Mouse (Mus musculus) CH12.LX (cell line): ENCODE results near the gene Rex2.
"Not testable (repeated sequence)": the region's sequence is repeated elsewhere in the genome, so short reads cannot be mapped to it uniquely, and the experiment has no call there.

ENCODE experiments used
- BHLHE40 ChIP-seq: IDR thresholded peaks from 2 replicates; pipeline ENCODE4 v1.6.1; 2011; ENCODE audit warnings: mild to moderate bottlenecking, low read depth, low read length, improper control_type of control experiment
- CHD1 ChIP-seq: IDR thresholded peaks from 2 replicates; pipeline ENCODE4 v1.6.1; 2012; ENCODE audit warnings: low read depth, low read length, improper control_type of control experiment, inconsistent platforms
- CTCF ChIP-seq, 2 experiments: IDR thresholded peaks in 1 of 2; conservative IDR thresholded peaks in 1 of 2; 2 replicates each; pipeline ENCODE4 v1.5.1; 2011 to 2012; ENCODE audit warnings: low read depth in 2 of 2, low read length in 2 of 2, improper control_type of control experiment in 1 of 2, inconsistent platforms in 1 of 2, mild to moderate bottlenecking in 1 of 2, moderate library complexity in 1 of 2
- ELF1 ChIP-seq: IDR thresholded peaks from 2 replicates; pipeline ENCODE4 v1.6.1; 2014; ENCODE audit warnings: low read depth, mild to moderate bottlenecking, inconsistent platforms, low read length, improper control_type of control experiment
- KAT2A ChIP-seq: IDR thresholded peaks from 2 replicates; pipeline ENCODE4 v1.6.1; 2012; ENCODE audit warnings: low read length, improper control_type of control experiment, inconsistent platforms; ENCODE audit not compliant: insufficient replicate concordance
- MAX ChIP-seq: IDR thresholded peaks from 2 replicates; pipeline ENCODE4 v1.6.1; 2011; ENCODE audit warnings: low read length, improper control_type of control experiment
- PAX5 ChIP-seq: IDR thresholded peaks from 2 replicates; pipeline ENCODE4 v1.6.1; 2012; ENCODE audit warnings: low read length, inconsistent platforms, mixed read lengths
- POLR2A ChIP-seq: IDR thresholded peaks from 2 replicates; pipeline ENCODE4 v1.6.1; 2011; ENCODE audit warnings: low read depth, mild to moderate bottlenecking, improper control_type of control experiment, low read length
- UBTF ChIP-seq: IDR thresholded peaks from 2 replicates; pipeline ENCODE4 v1.6.1; 2012; ENCODE audit warnings: low read depth, mild to moderate bottlenecking, inconsistent platforms, low read length, improper control_type of control experiment, moderate library complexity
- USF1 ChIP-seq: IDR thresholded peaks from 2 replicates; pipeline ENCODE4 v1.6.1; 2014; ENCODE audit warnings: low read depth, mild to moderate bottlenecking, inconsistent platforms, low read length, improper control_type of control experiment
- USF2 ChIP-seq: conservative IDR thresholded peaks from 2 replicates; pipeline ENCODE4 v1.6.1; 2011; ENCODE audit warnings: low read depth, low read length, improper control_type of control experiment

- not testable (repeated sequence) for TF ChIP-seq USF1; CTCF (conservative IDR thresholded peaks at IDR 0.05 in 1 of 2, IDR thresholded peaks at IDR 0.05 in 1 of 2; ENCODE audit: low read depth in 2 of 2, low read length in 2 of 2); KAT2A; POLR2A; USF2; BHLHE40; PAX5; ELF1; UBTF; CHD1; MAX
These were observed 45.1 kb upstream of the Rex2 start for GRCm38 (mm10) chr4:146976581-146976980.
